ENCODE assay signal across 8 mouse cellular contexts in the genomic region with DNA sequence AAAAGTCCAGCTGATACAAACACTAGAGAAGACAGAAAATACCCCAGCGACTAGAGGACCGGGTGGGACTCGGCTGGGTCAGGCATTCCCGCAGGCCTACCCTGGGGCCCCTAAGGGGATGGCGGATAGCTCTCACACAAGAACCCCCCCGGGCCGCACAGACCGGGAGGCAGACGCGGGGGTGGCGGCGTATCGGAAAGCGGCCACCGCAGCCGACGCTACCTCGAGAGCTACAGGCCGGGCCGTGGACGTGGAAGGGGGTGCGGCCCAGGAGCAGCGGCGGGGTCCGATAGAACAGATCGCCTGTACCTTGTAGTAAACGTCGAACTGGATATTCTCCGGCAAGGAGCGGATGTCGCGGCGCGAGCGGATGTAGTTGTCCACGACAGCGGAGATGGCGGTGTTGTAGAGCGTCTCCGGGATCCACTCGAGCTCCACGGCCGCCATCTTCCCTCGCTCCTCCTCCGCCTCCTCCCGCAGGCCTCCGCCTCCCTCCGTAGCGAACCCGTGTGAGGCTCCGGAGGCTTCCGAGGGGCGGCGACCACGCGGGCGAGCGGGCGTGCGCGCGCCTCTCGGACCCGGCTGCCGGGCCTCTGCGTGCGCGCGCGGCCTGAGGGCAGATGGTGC. TPM values are rescaled to one million over a fixed set of nuclear protein-coding genes. Genes with fewer than 3 reads are reported as not detected.
DNase-seq lines count a peak whose midpoint lies in the region; ATAC-seq and TF ChIP-seq lines count a peak whose summit lies in the region.

No protein-coding gene starts in this region.

- H3K9ac ChIP-seq in neural tube, embryonic 11.5 days (ENCODE audit: low read length): peak overlapping the region; percentile 87
- H3K9ac ChIP-seq in embryonic facial prominence, embryonic 13.5 days: peak overlapping the region; percentile 97
- H3K9ac ChIP-seq in heart, adult 2 months (ENCODE audit: low read depth, low read length): peak overlapping the region; percentile 81
- peak overlapping the region; percentile 98 for H3K9ac ChIP-seq in limb, embryonic 13.5 days
- peak overlapping the region; percentile 98 for H3K9ac ChIP-seq in midbrain, embryonic 15.5 days

- peak; percentile 90 for ATAC-seq in neural tube, embryonic 11.5 days (ENCODE audit: insufficient read depth, low FRiP score, low TSS enrichment)
- ATAC-seq in embryonic facial prominence, embryonic 13.5 days (ENCODE audit: insufficient number of reproducible peaks, insufficient read depth, low FRiP score, low TSS enrichment, low read depth): peak; percentile 88
- peak; percentile 92 for ATAC-seq in limb, embryonic 13.5 days (ENCODE audit: low FRiP score, low read depth)
- ATAC-seq in midbrain, embryonic 15.5 days (replicated peaks): peak; percentile 96

- peaks cover 5% of the 10 kb centered on the region; the same call in 1 of the 2 replicates for H3K4me1 ChIP-seq in neural tube, embryonic 11.5 days (ENCODE audit: control insufficient read depth, insufficient read depth, low read length)
- H3K4me1 ChIP-seq in embryonic facial prominence, embryonic 13.5 days: peaks cover 14% of the 10 kb centered on the region; the same call in 1 of the 2 replicates
- H3K4me1 ChIP-seq in heart, adult 2 months (ENCODE audit: control insufficient read depth, insufficient read depth, low read length): peaks cover 2% of the 10 kb centered on the region
- peaks cover 13% of the 10 kb centered on the region for H3K4me1 ChIP-seq in limb, embryonic 13.5 days
- H3K4me1 ChIP-seq in midbrain, embryonic 15.5 days: peaks cover 20% of the 10 kb centered on the region

- peak overlapping the region; percentile 98 for H3K27ac ChIP-seq in neural tube, embryonic 11.5 days (ENCODE audit: low read depth, low read length)
- peak overlapping the region; percentile 99 for H3K27ac ChIP-seq in embryonic facial prominence, embryonic 13.5 days
- H3K27ac ChIP-seq in heart, adult 2 months: peak overlapping the region; percentile 85
- peak overlapping the region; percentile 99 for H3K27ac ChIP-seq in limb, embryonic 13.5 days
- peak overlapping the region; percentile 98 for H3K27ac ChIP-seq in midbrain, embryonic 15.5 days

- H3K9me3 ChIP-seq in neural tube, embryonic 11.5 days (ENCODE audit: control insufficient read depth, low read length): no peaks in the 10 kb centered on the region
- H3K9me3 ChIP-seq in embryonic facial prominence, embryonic 13.5 days: no peaks in the 10 kb centered on the region
- no peaks in the 10 kb centered on the region for H3K9me3 ChIP-seq in limb, embryonic 13.5 days
- no peaks in the 10 kb centered on the region for H3K9me3 ChIP-seq in midbrain, embryonic 15.5 days

- H3K27me3 ChIP-seq in neural tube, embryonic 11.5 days (ENCODE audit: control insufficient read depth, insufficient read depth, low read length): no peaks in the 10 kb centered on the region
- H3K27me3 ChIP-seq in embryonic facial prominence, embryonic 13.5 days: no peaks in the 10 kb centered on the region
- H3K27me3 ChIP-seq in heart, adult 2 months (ENCODE audit: control insufficient read depth, insufficient read depth, low read length): no peaks in the 10 kb centered on the region
- no peaks in the 10 kb centered on the region for H3K27me3 ChIP-seq in limb, embryonic 13.5 days
- H3K27me3 ChIP-seq in midbrain, embryonic 15.5 days (replicated peaks): no peaks in the 10 kb centered on the region

- intact Hi-C loops in heart, adult 2 months (cut with DNase I): loop anchor here (2.0 kb wide), 2 partner anchors 76 to 96 kb away; a partner anchor contains a TSS

- under 1% methylated on average over 68 of the region's 70 CpGs for WGBS in neural tube, embryonic 11.5 days
- under 1% methylated on average over 61 of the region's 70 CpGs for WGBS in embryonic facial prominence, embryonic 13.5 days
- WGBS in heart, adult 2 months: under 1% methylated on average over 54 of the region's 70 CpGs
- under 1% methylated on average over 66 of the region's 70 CpGs for WGBS in limb, embryonic 13.5 days
- WGBS in midbrain, embryonic 15.5 days: under 1% methylated on average over 70 of the region's 70 CpGs

- no peaks in the 10 kb centered on the region for H3K36me3 ChIP-seq in neural tube, embryonic 11.5 days (ENCODE audit: control insufficient read depth, insufficient read depth, low read length)
- H3K36me3 ChIP-seq in embryonic facial prominence, embryonic 13.5 days: peaks cover 16% of the 10 kb centered on the region; the same call in 1 of the 2 replicates
- H3K36me3 ChIP-seq in heart, adult 2 months (ENCODE audit: control insufficient read depth, insufficient read depth, low read length): peaks cover 6% of the 10 kb centered on the region
- peaks cover 19% of the 10 kb centered on the region for H3K36me3 ChIP-seq in limb, embryonic 13.5 days
- no peaks in the 10 kb centered on the region for H3K36me3 ChIP-seq in midbrain, embryonic 15.5 days (replicated peaks)

- no peak for TF ChIP-seq CTCF in heart, adult 2 months (IDR thresholded peaks at IDR 0.05)

- TF ChIP-seq POLR2A in heart, adult 2 months (IDR thresholded peaks at IDR 0.05; ENCODE audit: insufficient read depth, low read depth, low read length): no peak

- peaks cover 5% of the 10 kb centered on the region for H3K79me2 ChIP-seq in heart, adult 2 months (replicated peaks; ENCODE audit: control insufficient read depth, insufficient read depth, low read length)

- DNase-seq in neural tube, embryonic 11.5 days (ENCODE audit: low spot score): peak; percentile 85
- DNase-seq in neural tube, embryonic 10.5 days (ENCODE audit: extremely low spot score, low spot score): no peak
- DNase-seq in heart, adult 2 months: peak; percentile 87 to 92
- DNase-seq in kidney, adult 8-10 months: peak; percentile 80
- peak; percentile 87 to 88 for DNase-seq in spleen, postnatal 10 days (ENCODE audit: low spot score in 2 of 2)

- H3K4me2 ChIP-seq in neural tube, embryonic 11.5 days (ENCODE audit: low read depth): peak overlapping the region; percentile 50
- H3K4me2 ChIP-seq in embryonic facial prominence, embryonic 13.5 days: peak overlapping the region; percentile 77
- H3K4me2 ChIP-seq in limb, embryonic 13.5 days (replicated peaks): peak overlapping the region; percentile 75
- H3K4me2 ChIP-seq in midbrain, embryonic 15.5 days: peak overlapping the region; percentile 88

- peak overlapping the region; percentile 77 for H3K4me3 ChIP-seq in neural tube, embryonic 11.5 days (ENCODE audit: low read depth, low read length)
- peak overlapping the region; percentile 96 for H3K4me3 ChIP-seq in embryonic facial prominence, embryonic 13.5 days
- H3K4me3 ChIP-seq in heart, adult 2 months: peak overlapping the region; percentile 70
- peak overlapping the region; percentile 93 for H3K4me3 ChIP-seq in limb, embryonic 13.5 days
- H3K4me3 ChIP-seq in midbrain, embryonic 15.5 days: peak overlapping the region; percentile 94

- TF ChIP-seq EP300 in heart, adult 2 months (IDR thresholded peaks at IDR 0.05; ENCODE audit: insufficient read depth, low read depth, low read length): no peak

RNA-seq across cellular contexts. Expression of a gene that starts 0.5 kb away (rescaled TPM):
- polyA plus RNA-seq in neural tube, embryonic 11.5 days (2014; fragmentation: Nextera tagmentation; extraction: Ambion mirVana): 61.5 and 65.2 TPM in 2 replicates
- polyA plus RNA-seq in embryonic facial prominence, embryonic 13.5 days (2015; fragmentation: Nextera tagmentation; extraction: Ambion mirVana): 40.1 and 40.5 TPM in 2 replicates
- 10 to 100 TPM; 14.6 to 16.1 TPM for total RNA-seq in heart, adult 2 months (2021)
- polyA plus RNA-seq in heart, adult 2 months (2012; rRNA removed): 6.8 and 12.0 TPM in 2 replicates
- polyA plus RNA-seq in limb, embryonic 13.5 days (2015; fragmentation: Nextera tagmentation; extraction: Ambion mirVana): 43.5 and 44.9 TPM in 2 replicates
- 44.9 and 45.7 TPM in 2 replicates for polyA plus RNA-seq in midbrain, embryonic 15.5 days (2015; fragmentation: Nextera tagmentation; extraction: Ambion mirVana)
